Mouse (Mus musculus) brain, embryonic 14.5 days (tissue): Measurements from ENCODE around the gene Ikzf2.

Source experiments
- CTCF ChIP-seq: fragments of 200-500 bp; IDR thresholded peaks from 2 replicates; pipeline ENCODE4 v1.5.1; 2012; ENCODE audit warnings: inconsistent platforms, mild to moderate bottlenecking, moderate library complexity, borderline replicate concordance; ENCODE audit not compliant: insufficient read depth, insufficient read length; ENCODE audit errors: extremely low read depth
- POLR2A ChIP-seq: fragments of 200-500 bp; IDR thresholded peaks from 2 replicates; pipeline ENCODE4 v1.6.1; 2012; ENCODE audit warnings: mild to moderate bottlenecking, inconsistent platforms, borderline replicate concordance; ENCODE audit not compliant: poor library complexity, insufficient read depth, insufficient read length, severe bottlenecking; ENCODE audit errors: extremely low read depth

GRCm38 (mm10) chr1:69680501-69680900, 6.5 kb downstream of the Ikzf2 start:
- TF ChIP-seq POLR2A: no peak
- no peak for TF ChIP-seq CTCF
